10 mouse cellular contexts compared by ENCODE assay signal in genomic region chr2:79653093-79653808, GRCm38 (mm10). TPM values are rescaled to one million over a fixed set of nuclear protein-coding genes. Genes with fewer than 3 reads are reported as not detected.
A peak's percentile ranks its signal among the peaks of the same experiment; 100 is the strongest.
DNase-seq lines count a peak whose midpoint lies in the region; ATAC-seq and TF ChIP-seq lines count a peak whose summit lies in the region.
"Had no signal": no experiment of that assay in that cellular context is flagged by ENCODE, and none has a peak within 500 bp of the region (broad histone marks: within the 10 kb centered on the region; RNA-seq: fewer than 3 reads in every experiment).

No protein-coding gene starts in this region.

- no peaks in the 10 kb centered on the region for H3K4me1 ChIP-seq in ES-E14 (ENCODE audit: control insufficient read depth in 2 of 2, insufficient read depth in 2 of 2, low read length in 2 of 2, poor library complexity in 1 of 2)
- H3K4me1 ChIP-seq: limb, embryonic 13.5 days had no signal

- peak; percentile 33 to 57 for DNase-seq in kidney, postnatal 25 days
- no peak for DNase-seq in kidney, postnatal 4 days
- DNase-seq in ES-E14 (ENCODE audit: low read depth, low spot score): no peak
- no peak for DNase-seq in spleen, postnatal 10 days (ENCODE audit: low spot score in 2 of 2)
- DNase-seq in adrenal gland, adult 2 months: no peak
- DNase-seq: retina, postnatal 1 day had no signal

- peak; percentile 92 for ATAC-seq in common myeloid progenitor, adult 5-6 weeks (replicated peaks; ENCODE audit: low read depth, poor library complexity, severe bottlenecking)
- peak; percentile 90 for ATAC-seq in megakaryocyte progenitor cell, adult 5-6 weeks (replicated peaks; ENCODE audit: poor library complexity)

- no peaks in the 10 kb centered on the region for H3K9me3 ChIP-seq in ES-E14 (ENCODE audit: control insufficient read depth, insufficient read depth, low read depth, low read length)
- H3K9me3 ChIP-seq: limb, embryonic 13.5 days had no signal

- H3K36me3 ChIP-seq in ES-E14 (ENCODE audit: control insufficient read depth, insufficient read depth, low read length, poor library complexity, severe bottlenecking): peaks cover 7% of the 10 kb centered on the region

- H3K27ac ChIP-seq in ES-E14 (ENCODE audit: insufficient read depth, low read depth, low read length, poor library complexity, severe bottlenecking): no peak overlapping the region
- H3K27ac ChIP-seq: limb, embryonic 13.5 days had no signal

- H3K9ac ChIP-seq in ES-E14 (ENCODE audit: insufficient read depth, low read depth, low read length, poor library complexity, severe bottlenecking): no peak overlapping the region
- H3K9ac ChIP-seq: limb, embryonic 13.5 days had no signal

- no peak overlapping the region for H3K4me3 ChIP-seq in ES-E14 (ENCODE audit: insufficient read depth in 1 of 2, low read depth in 1 of 2, low read length in 2 of 2, poor library complexity in 1 of 2, severe bottlenecking in 1 of 2)
- H3K4me3 ChIP-seq: limb, embryonic 13.5 days had no signal

- in situ Hi-C loops in ES-E14 (cut with MboI; ENCODE audit: low sequenced_read_pairs in 2 of 2, unreplicated experiment in 2 of 2): no loop called here

TF ChIP-seq in ES-E14, 5 proteins besides CTCF, POLR2A, EP300 and RAD21:
- no peak for TF ChIP-seq ZC3H11A (IDR thresholded peaks at IDR 0.05; ENCODE audit: borderline replicate concordance, low read depth, low read length)
- peak; percentile 66; the same call in 1 of the 2 replicates for TF ChIP-seq MAFK (IDR thresholded peaks at IDR 0.05; ENCODE audit: insufficient read depth, low read depth, low read length)

RNA-seq across cellular contexts. Expression of gene Itprid2, which starts 18.1 kb away (rescaled TPM):
- total RNA-seq in ES-E14 (2012; rRNA removed): 12.1 and 14.6 TPM in 2 replicates
- total RNA-seq in common myeloid progenitor, adult 5-6 weeks (2017): 12.3 and 14.9 TPM in 2 replicates
- total RNA-seq in megakaryocyte progenitor cell, adult 5-6 weeks (2015): 16.9 and 21.0 TPM in 2 replicates
- 11.1 and 12.1 TPM in 2 replicates for total RNA-seq in megakaryocyte progenitor cell, adult 5-6 weeks (2017)
- total RNA-seq in adrenal gland, adult 2 months (2021): 10 to 100 TPM; 48.2 to 56.8 TPM
- polyA plus RNA-seq in adrenal gland, adult 2 months (2012; rRNA removed): 4.6 and 7.1 TPM in 2 replicates

RNA-seq across cellular contexts. Expression of gene Ppp1r1c, which starts 54.3 kb away (rescaled TPM):
- not detected in 2 replicates for total RNA-seq in ES-E14 (2012; rRNA removed)
- total RNA-seq in common myeloid progenitor, adult 5-6 weeks (2017): not detected in 2 replicates
- total RNA-seq in megakaryocyte progenitor cell, adult 5-6 weeks (2015): not detected in 2 replicates
- total RNA-seq in megakaryocyte progenitor cell, adult 5-6 weeks (2017): not detected in 2 replicates
- total RNA-seq in adrenal gland, adult 2 months (2021): not detected
- not detected in 2 replicates for polyA plus RNA-seq in adrenal gland, adult 2 months (2012; rRNA removed)
- polyA plus RNA-seq: heart, embryonic 16.5 days had no signal

Comparison
In these comparisons a context has a peak if more than half of its experiments do, and no peak if none do; other contexts are left out.
1. DNase-seq: peak in kidney, postnatal 25 days (2 of 2); none in kidney, postnatal 4 days (0 of 2), ES-E14 (single experiment), spleen, postnatal 10 days (0 of 2) and adrenal gland, adult 2 months (single experiment).